ENCODE assay signal across 9 mouse cellular contexts in genomic region chr4:130275823-130276105, GRCm38 (mm10). TPM values are rescaled to one million over a fixed set of nuclear protein-coding genes. Genes with fewer than 3 reads are reported as not detected.
DNase-seq lines count a peak whose midpoint lies in the region; ATAC-seq and TF ChIP-seq lines count a peak whose summit lies in the region.
"Had no signal": no experiment of that assay in that cellular context is flagged by ENCODE, and none has a peak within 500 bp of the region (broad histone marks: within the 10 kb centered on the region; RNA-seq: fewer than 3 reads in every experiment).

No protein-coding gene starts in this region.

- 0 out of 2 replicates have a peak, but pooled peaks have one; percentile 5 for ATAC-seq in forebrain, embryonic 13.5 days
- no peak for ATAC-seq in limb, embryonic 12.5 days (ENCODE audit: insufficient number of reproducible peaks, insufficient read depth, low FRiP score, low TSS enrichment, low read depth)
- peak; percentile 4; the same call in 1 of the 2 replicates for ATAC-seq in neural tube, embryonic 15.5 days (ENCODE audit: low FRiP score)

- TF ChIP-seq CTCF in left cerebral cortex, adult 2 months (IDR thresholded peaks at IDR 0.05): no peak

- intact Hi-C loops in left cerebral cortex, adult 2 months (cut with DNase I): no loop called here
- intact Hi-C loops in left cerebral cortex, postnatal 10 days (cut with DNase I): no loop called here

- no peaks in the 10 kb centered on the region for H3K9me3 ChIP-seq in forebrain, embryonic 13.5 days (replicated peaks)
- H3K9me3 ChIP-seq in limb, embryonic 12.5 days: no peaks in the 10 kb centered on the region
- no peaks in the 10 kb centered on the region for H3K9me3 ChIP-seq in neural tube, embryonic 15.5 days (replicated peaks)

- H3K36me3 ChIP-seq in forebrain, embryonic 13.5 days (ENCODE audit: poor library complexity, severe bottlenecking): peaks cover 5% of the 10 kb centered on the region
- peaks cover 11% of the 10 kb centered on the region for H3K36me3 ChIP-seq in limb, embryonic 12.5 days
- no peaks in the 10 kb centered on the region for H3K36me3 ChIP-seq in neural tube, embryonic 15.5 days

- DNase-seq in left cerebral cortex, adult 2 months (ENCODE audit: extremely low spot score in 1 of 2, low spot score in 2 of 2): no peak
- DNase-seq in left cerebral cortex, adult 8-10 months (ENCODE audit: low spot score in 2 of 2): no peak
- no peak for DNase-seq in left cerebral cortex, postnatal 10 days (ENCODE audit: extremely low spot score in 1 of 2, low spot score in 2 of 2)
- DNase-seq in right cerebral cortex, postnatal 25 days: no peak
- DNase-seq in ovary, postnatal 10 days (ENCODE audit: low spot score): no peak

- H3K4me3 ChIP-seq in left cerebral cortex, adult 2 months: peak overlapping the region; percentile 64
- peak overlapping the region; percentile 84 for H3K4me3 ChIP-seq in forebrain, embryonic 13.5 days
- peak overlapping the region; percentile 90 for H3K4me3 ChIP-seq in limb, embryonic 12.5 days (replicated peaks)
- H3K4me3 ChIP-seq in neural tube, embryonic 15.5 days (replicated peaks): peak overlapping the region; percentile 64

- 42% methylated on average over 5 of the region's 5 CpGs for WGBS in forebrain, embryonic 13.5 days
- WGBS in limb, embryonic 12.5 days: 44% methylated on average over 5 of the region's 5 CpGs
- WGBS in neural tube, embryonic 15.5 days: 38% methylated on average over 5 of the region's 5 CpGs

- no peaks in the 10 kb centered on the region for H3K27me3 ChIP-seq in forebrain, embryonic 13.5 days
- H3K27me3 ChIP-seq in limb, embryonic 12.5 days: peaks cover 26% of the 10 kb centered on the region
- H3K27me3 ChIP-seq in neural tube, embryonic 15.5 days (replicated peaks): no peaks in the 10 kb centered on the region

- H3K4me1 ChIP-seq in forebrain, embryonic 13.5 days: peaks cover 32% of the 10 kb centered on the region
- H3K4me1 ChIP-seq in limb, embryonic 12.5 days (replicated peaks): peaks cover 16% of the 10 kb centered on the region
- peaks cover 30% of the 10 kb centered on the region for H3K4me1 ChIP-seq in neural tube, embryonic 15.5 days

- peak overlapping the region; percentile 97 for H3K9ac ChIP-seq in forebrain, embryonic 13.5 days
- peak overlapping the region; percentile 98 for H3K9ac ChIP-seq in limb, embryonic 12.5 days (replicated peaks)
- peak overlapping the region; percentile 72 for H3K9ac ChIP-seq in neural tube, embryonic 15.5 days (replicated peaks)

- no peak overlapping the region; the same call in 1 of the 2 replicates for H3K27ac ChIP-seq in left cerebral cortex, adult 2 months
- peak overlapping the region; percentile 99; the same call in 1 of the 2 replicates for H3K27ac ChIP-seq in forebrain, embryonic 13.5 days
- H3K27ac ChIP-seq in limb, embryonic 12.5 days: peak overlapping the region; percentile 96
- peak overlapping the region; percentile 90; the same call in 1 of the 2 replicates for H3K27ac ChIP-seq in neural tube, embryonic 15.5 days (replicated peaks)

- H3K4me2 ChIP-seq in forebrain, embryonic 13.5 days: peak overlapping the region; percentile 78
- H3K4me2 ChIP-seq in limb, embryonic 12.5 days: peak overlapping the region; percentile 82
- peak overlapping the region; percentile 90 for H3K4me2 ChIP-seq in neural tube, embryonic 15.5 days

RNA-seq across cellular contexts. Expression of gene Serinc2, which starts 3.2 kb away (rescaled TPM):
- 10 to 100 TPM in 1 of 2 experiments, 1 to 10 TPM in 1; 6.5 to 11.9 TPM for total RNA-seq in left cerebral cortex, adult 2 months (2021)
- 1 to 10 TPM; 5.0 to 7.8 (median 6.5) TPM for total RNA-seq in left cerebral cortex, adult 8-10 months (2022)
- 101 and 107 TPM in 2 replicates for polyA plus RNA-seq in forebrain, embryonic 13.5 days (2015; fragmentation: Nextera tagmentation; extraction: Ambion mirVana)
- polyA plus RNA-seq in limb, embryonic 12.5 days (2016; fragmentation: Nextera tagmentation; extraction: Ambion mirVana): 199 and 205 TPM in 2 replicates
- polyA plus RNA-seq in neural tube, embryonic 15.5 days (2015; fragmentation: Nextera tagmentation; extraction: Ambion mirVana): 28.7 and 29.1 TPM in 2 replicates
- total RNA-seq in left cerebral cortex, postnatal 10 days (2021): 1 to 10 TPM; 2.9 to 3.1 TPM
- total RNA-seq: MEL had no signal

RNA-seq across cellular contexts. Expression of gene Fabp3, which starts 32.6 kb away (rescaled TPM):
- 100 to 1,000 TPM; 124 to 126 TPM for total RNA-seq in left cerebral cortex, adult 2 months (2021)
- 100 to 1,000 TPM; 131 to 144 (median 138) TPM for total RNA-seq in left cerebral cortex, adult 8-10 months (2022)
- polyA plus RNA-seq in forebrain, embryonic 13.5 days (2015; fragmentation: Nextera tagmentation; extraction: Ambion mirVana): 46.8 and 49.5 TPM in 2 replicates
- polyA plus RNA-seq in limb, embryonic 12.5 days (2016; fragmentation: Nextera tagmentation; extraction: Ambion mirVana): 11.3 and 14.1 TPM in 2 replicates
- 226 and 288 TPM in 2 replicates for polyA plus RNA-seq in neural tube, embryonic 15.5 days (2015; fragmentation: Nextera tagmentation; extraction: Ambion mirVana)
- 100 to 1,000 TPM; 218 to 234 TPM for total RNA-seq in left cerebral cortex, postnatal 10 days (2021)
- total RNA-seq: MEL had no signal

RNA-seq across cellular contexts. Expression of gene Gm10570, which starts 32.7 kb away (rescaled TPM):
- total RNA-seq in left cerebral cortex, adult 2 months (2021): 1 to 10 TPM; 1.0 to 2.3 TPM
- total RNA-seq in left cerebral cortex, adult 8-10 months (2022): 1 to 10 TPM in 3 of 4 experiments, not detected in 1; 1.7 to 2.5 (median 2.2) TPM
- 0.72 TPM in 1 of 2 replicates, not detected in the other for polyA plus RNA-seq in forebrain, embryonic 13.5 days (2015; fragmentation: Nextera tagmentation; extraction: Ambion mirVana)
- polyA plus RNA-seq in limb, embryonic 12.5 days (2016; fragmentation: Nextera tagmentation; extraction: Ambion mirVana): not detected in 2 replicates
- 1.3 and 1.6 TPM in 2 replicates for polyA plus RNA-seq in neural tube, embryonic 15.5 days (2015; fragmentation: Nextera tagmentation; extraction: Ambion mirVana)
- 1 to 10 TPM in 1 of 2 experiments, not detected in 1; 1.8 TPM for total RNA-seq in left cerebral cortex, postnatal 10 days (2021)
- total RNA-seq: MEL had no signal

RNA-seq across cellular contexts. Expression of gene Gm853, which starts 53.6 kb away (rescaled TPM):
- not detected for total RNA-seq in left cerebral cortex, adult 2 months (2021)
- not detected for total RNA-seq in left cerebral cortex, adult 8-10 months (2022)
- 0.13 TPM in 1 of 2 replicates, not detected in the other for polyA plus RNA-seq in forebrain, embryonic 13.5 days (2015; fragmentation: Nextera tagmentation; extraction: Ambion mirVana)
- not detected in 2 replicates for polyA plus RNA-seq in limb, embryonic 12.5 days (2016; fragmentation: Nextera tagmentation; extraction: Ambion mirVana)
- polyA plus RNA-seq in neural tube, embryonic 15.5 days (2015; fragmentation: Nextera tagmentation; extraction: Ambion mirVana): not detected in 2 replicates
- total RNA-seq in left cerebral cortex, postnatal 10 days (2021): not detected
- total RNA-seq: MEL had no signal
